Mouse (Mus musculus): ENCODE results near the gene Akt1. TPM values are rescaled to one million over a fixed set of nuclear protein-coding genes. Genes with fewer than 3 reads are reported as not detected.
A peak's percentile ranks its signal among the peaks of the same experiment; 100 is the strongest.

Akt1 gene
- total RNA-seq, 2 experiments from 2014 or later = 71.8 to 101 TPM

- ATAC-seq (replicated peaks; ENCODE audit: low FRiP score, low TSS enrichment, poor library complexity, severe bottlenecking) = no peak
Observed at GRCm38 (mm10) chr12:112632084-112632777, 42.5 kb downstream of the Akt1 start.

DNA sequence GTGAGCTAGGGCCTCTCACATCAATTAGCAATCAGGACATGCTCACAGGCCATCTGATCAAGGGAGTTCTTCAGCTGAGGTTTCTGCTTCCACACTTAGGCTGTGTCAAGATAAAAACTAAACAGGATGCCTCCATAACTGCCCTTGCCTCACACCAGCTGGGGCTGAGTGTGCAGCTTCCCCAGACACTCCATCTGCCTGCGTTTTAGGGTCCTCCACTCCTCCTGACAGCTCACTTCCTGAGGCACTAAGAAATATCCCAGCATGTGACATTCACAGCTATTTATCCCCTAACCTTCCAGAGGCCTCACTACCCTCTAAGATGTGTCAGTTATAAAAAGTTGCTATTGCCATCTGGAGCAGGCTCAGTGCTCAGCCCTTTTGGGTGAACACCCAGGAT, 43.2 kb downstream of the Akt1 start:
- no peak for ATAC-seq (replicated peaks; ENCODE audit: low FRiP score, low TSS enrichment, poor library complexity, severe bottlenecking)

- ATAC-seq (replicated peaks; ENCODE audit: low FRiP score, low TSS enrichment, poor library complexity, severe bottlenecking) = no peak
Observed at GRCm38 (mm10) chr12:112630796-112631195, 43.9 kb downstream of the Akt1 start.

DNA sequence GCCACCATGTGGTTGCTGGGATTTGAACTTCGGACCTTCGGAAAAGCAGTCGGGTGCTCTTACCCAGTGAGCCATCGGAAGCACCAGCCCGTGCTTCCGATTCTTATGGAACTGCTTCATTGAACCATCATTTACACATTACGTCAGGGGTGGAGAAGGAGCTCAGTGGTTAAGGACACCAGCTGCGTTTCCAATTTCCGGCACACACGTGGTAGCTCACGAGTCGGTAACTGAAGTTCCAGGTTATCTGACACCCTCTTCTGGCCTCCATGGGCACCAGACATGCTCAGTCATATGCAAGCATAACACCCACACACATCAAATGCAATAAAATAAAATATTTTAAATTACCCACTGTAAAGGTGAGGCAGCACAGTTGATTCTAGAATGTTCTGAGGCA, 44.7 kb downstream of the Akt1 start:
- no peak for ATAC-seq (replicated peaks; ENCODE audit: low FRiP score, low TSS enrichment, poor library complexity, severe bottlenecking)

- ATAC-seq (replicated peaks; ENCODE audit: low FRiP score, low TSS enrichment, poor library complexity, severe bottlenecking) = peak; percentile 68
Observed at GRCm38 (mm10) chr12:112628928-112629721, 45.6 kb downstream of the Akt1 start.

DNA sequence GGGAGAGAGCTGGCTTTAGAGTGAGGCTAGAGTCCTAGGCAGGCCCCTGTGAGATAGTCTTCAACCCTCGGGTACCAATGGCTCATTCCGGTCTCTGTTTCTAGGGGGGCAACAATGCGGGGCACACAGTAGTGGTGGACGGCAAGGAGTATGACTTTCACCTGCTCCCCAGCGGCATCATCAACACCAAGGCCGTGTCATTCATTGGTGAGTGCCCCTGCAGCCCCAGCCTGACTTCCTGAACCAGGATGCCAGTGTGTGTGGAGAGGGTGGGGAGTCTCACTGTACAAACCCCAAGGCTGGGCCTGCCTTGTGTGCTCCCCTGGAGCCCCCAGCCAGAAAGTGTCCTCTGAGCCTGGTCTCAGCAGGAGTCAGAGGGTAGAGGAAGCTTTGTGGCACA, 46.5 kb downstream of the Akt1 start:
- no peak for ATAC-seq (replicated peaks; ENCODE audit: low FRiP score, low TSS enrichment, poor library complexity, severe bottlenecking)

GRCm38 (mm10) chr12:112627097-112627881, 47.4 kb downstream of the Akt1 start:
- no peak for ATAC-seq (replicated peaks; ENCODE audit: low FRiP score, low TSS enrichment, poor library complexity, severe bottlenecking)

- no peak for ATAC-seq (replicated peaks; ENCODE audit: low FRiP score, low TSS enrichment, poor library complexity, severe bottlenecking)
Observed at GRCm38 (mm10) chr12:112626455-112626854, 48.2 kb downstream of the Akt1 start.

GRCm38 (mm10) chr12:112625700-112626099, 49.0 kb downstream of the Akt1 start:
- no peak for ATAC-seq (replicated peaks; ENCODE audit: low FRiP score, low TSS enrichment, poor library complexity, severe bottlenecking)

- peak; percentile 65 for ATAC-seq (replicated peaks; ENCODE audit: low FRiP score, low TSS enrichment, poor library complexity, severe bottlenecking)
Observed at GRCm38 (mm10) chr12:112623742-112624141, 50.9 kb downstream of the Akt1 start.

DNA sequence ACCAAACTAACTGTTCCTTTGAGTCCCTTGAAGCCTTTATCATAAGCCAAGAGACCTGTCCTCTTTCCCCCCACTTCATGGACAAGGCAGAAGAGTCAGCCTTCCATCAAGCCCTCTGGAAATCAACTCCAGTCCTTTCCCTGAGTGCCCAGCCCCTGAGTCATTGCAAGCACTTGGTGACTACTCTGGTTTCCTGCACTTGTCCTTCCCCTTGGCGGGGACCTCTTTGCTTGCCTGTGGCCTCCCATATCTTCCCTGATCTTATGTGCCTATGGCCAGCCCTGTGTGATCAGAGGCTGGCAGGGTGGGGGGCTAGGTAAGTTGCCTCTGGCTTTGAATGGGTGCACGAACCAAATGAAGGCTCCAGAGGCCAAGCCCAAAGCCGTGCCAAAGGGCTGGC, 52.8 kb downstream of the Akt1 start:
- no peak for ATAC-seq (replicated peaks; ENCODE audit: low FRiP score, low TSS enrichment, poor library complexity, severe bottlenecking)

GRCm38 (mm10) chr12:112620354-112621061, 54.2 kb downstream of the Akt1 start:
- no peak for ATAC-seq (replicated peaks; ENCODE audit: low FRiP score, low TSS enrichment, poor library complexity, severe bottlenecking)

GRCm38 (mm10) chr12:112619686-112620353, 54.9 kb downstream of the Akt1 start, which contains the start of gene Adssl1:
Gene Adssl1, plus strand, starts transcription at chr12:112620045.
- peak; percentile 27 for ATAC-seq (replicated peaks; ENCODE audit: low FRiP score, low TSS enrichment, poor library complexity, severe bottlenecking)

GRCm38 (mm10) chr12:112618981-112619685, 55.6 kb downstream of the Akt1 start:
- 0 out of 2 replicates have a peak, but pooled peaks have one; percentile 8 for ATAC-seq (replicated peaks; ENCODE audit: low FRiP score, low TSS enrichment, poor library complexity, severe bottlenecking)

DNA sequence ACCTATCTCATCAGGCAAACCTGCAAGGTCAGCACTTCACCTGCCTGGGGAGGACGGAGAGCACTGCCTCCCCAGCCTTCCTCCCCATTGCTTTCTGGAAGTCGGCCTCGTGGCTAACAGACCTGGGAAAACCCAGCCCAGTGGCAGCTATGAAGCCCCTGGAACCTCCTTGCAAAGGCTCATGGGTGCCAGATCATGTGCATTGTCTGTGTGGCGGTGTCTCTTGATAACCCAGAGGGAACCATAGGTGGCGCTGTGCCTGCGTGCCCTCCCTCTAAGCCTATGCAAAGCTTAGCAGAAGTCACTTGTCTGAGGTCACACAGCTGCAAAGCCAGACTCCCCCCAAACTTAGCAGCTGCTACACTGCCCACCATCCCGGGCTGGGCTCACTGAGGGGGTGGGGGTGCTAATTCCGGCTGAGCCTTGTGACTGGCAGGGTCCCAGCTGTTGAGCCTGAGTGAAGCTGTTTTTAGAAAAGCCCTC, 56.7 kb downstream of the Akt1 start:
- peak; percentile 76 for ATAC-seq (replicated peaks; ENCODE audit: low FRiP score, low TSS enrichment, poor library complexity, severe bottlenecking)

- no peak for ATAC-seq (replicated peaks; ENCODE audit: low FRiP score, low TSS enrichment, poor library complexity, severe bottlenecking)
Observed at GRCm38 (mm10) chr12:112617184-112617583, 57.5 kb downstream of the Akt1 start.

DNA sequence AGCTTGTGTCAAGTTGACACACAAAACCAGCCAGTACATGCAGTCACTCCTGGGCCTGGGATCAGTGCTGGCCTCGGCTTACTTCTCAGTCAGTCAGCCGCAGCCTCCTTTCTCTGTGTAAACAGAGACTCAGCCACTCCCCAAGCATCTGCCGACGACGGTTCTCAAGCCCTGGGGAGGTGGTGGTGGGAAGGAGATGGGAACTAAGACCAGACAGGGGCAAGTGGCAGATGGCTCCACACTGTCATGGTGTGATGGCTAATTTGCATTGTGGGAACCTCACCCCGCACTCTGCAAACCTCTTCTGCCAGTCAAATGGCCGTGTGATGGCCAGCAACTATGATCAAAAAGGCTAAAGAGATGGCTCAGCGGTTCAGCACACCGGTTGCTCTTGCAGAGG, 58.0 kb downstream of the Akt1 start:
- ATAC-seq (replicated peaks; ENCODE audit: low FRiP score, low TSS enrichment, poor library complexity, severe bottlenecking) = no peak

DNA sequence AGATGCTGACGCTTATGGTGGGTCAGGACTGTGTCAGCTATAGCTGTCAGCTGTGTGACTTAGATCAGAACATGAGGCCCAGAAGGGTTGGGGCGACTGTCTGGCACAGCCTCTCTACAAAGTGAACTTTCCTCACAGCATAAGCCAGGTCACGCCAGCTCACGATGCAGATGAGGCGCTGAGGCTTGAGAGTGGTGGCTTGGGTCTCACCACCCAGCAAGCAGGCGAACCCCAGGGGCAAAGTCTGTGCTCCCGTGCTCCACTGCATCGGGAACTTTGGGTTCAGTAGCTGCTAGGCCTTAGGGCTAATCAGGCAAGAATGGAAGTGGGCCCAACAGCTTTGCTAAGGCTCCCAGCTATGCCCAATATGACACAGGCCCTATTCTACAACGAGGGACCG, 65.7 kb downstream of the Akt1 start:
- ATAC-seq (replicated peaks; ENCODE audit: low FRiP score, low TSS enrichment, poor library complexity, severe bottlenecking) = no peak
